Mouse (Mus musculus): ENCODE data around the gene Zfand3.
A peak's percentile ranks its signal among the peaks of the same experiment; 100 is the strongest.

Zfand3 gene

DNA sequence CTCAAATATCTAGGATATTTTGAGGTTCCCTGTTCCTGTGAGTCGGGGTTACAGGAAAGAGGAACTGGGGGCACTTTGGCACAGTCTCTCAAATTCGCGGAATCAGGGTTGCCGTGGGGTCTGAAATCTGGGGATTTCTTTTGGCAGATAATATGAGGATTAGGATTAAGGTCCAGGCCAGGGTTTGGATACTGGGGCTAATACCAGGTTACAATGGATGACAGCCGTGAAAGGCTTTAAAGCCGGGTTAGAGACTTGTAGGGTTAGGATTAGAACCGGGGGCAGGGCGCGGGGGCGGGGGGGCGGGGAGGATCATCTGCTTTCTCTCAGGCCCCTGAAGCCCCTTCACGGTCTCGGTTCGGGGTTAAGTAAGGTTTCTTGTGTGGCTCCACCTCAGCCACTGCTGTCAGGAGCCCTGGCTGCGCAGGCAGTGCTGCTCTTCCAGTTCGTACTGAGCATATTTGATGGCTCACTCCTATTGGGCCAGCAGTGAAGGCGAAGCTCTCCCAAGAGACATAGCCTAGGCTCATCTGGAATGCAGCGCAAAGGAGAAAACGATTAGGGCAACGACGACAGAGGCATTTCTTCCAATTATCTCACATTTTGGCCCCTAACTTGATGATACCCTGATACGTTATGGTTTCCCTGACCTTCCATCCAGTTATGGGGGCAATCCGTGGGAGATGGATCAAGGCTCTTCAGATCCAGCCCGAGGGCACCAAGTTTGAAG is 5.8 kb upstream of the Zfand3 start:
- no peak for DNase-seq

DNA sequence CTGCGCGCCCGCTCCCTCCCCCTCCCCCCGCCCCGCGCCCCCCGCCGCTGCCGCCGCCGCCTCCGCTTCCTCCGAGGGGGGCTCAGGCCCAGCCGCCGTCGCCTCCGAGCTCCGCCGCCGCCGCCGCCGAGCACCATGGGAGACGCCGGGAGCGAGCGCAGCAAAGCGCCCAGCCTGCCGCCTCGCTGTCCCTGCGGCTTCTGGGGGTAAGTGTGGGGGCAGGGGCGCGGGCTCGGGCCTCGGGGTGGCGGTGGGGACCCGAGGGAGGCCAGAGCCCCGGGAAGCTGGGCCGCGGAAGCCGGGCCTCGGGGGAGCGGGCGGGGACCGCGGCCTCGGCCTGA is 540 bp downstream of the Zfand3 start:
- DNase-seq, result no peak

DNA sequence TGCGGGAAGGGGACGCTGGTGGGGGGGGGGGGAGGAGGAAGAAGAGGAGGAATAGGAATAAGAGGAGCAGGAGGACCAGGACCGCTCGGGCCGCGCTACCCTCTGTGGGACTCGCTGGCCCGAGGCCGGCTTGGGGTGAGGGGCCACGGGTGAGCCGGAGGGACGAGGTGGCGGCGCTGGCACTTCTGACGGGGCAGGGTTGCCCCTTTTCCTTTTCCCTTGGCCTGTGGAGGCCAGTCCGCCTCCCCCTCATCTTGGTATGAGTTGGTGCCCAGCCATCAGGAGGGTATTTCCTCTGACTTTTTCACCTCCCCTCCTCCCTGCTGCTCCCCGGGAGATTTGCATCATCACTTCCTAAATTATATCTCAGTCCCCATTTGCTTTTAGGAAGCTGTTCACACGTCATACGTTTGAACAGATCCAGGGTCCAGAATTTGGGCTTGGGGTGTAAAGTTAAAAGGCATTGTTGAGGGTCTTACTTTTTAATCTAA is 963 bp downstream of the Zfand3 start:
- DNase-seq, result peak in 1 of 2 experiments; percentile 62

DNA sequence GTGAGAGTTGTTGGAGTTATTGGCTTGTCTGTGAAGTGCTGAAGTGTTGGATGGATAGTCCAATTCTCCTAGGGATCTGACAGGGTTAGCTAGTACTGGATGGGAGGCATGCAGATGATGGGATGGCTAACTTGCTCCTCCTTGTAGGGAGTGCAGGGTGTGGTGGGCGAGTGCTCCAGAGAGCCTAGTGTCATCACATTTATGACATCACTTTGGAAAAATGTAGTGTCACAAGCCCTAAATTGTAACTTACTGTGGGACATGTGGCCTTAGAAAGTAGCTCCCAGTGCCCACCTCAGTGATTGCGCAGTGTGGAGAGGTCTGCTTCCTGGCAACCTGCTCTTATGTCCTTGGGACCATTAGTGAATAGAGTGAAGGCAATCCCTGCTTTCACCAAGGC is 2.3 kb downstream of the Zfand3 start:
- DNase-seq, result no peak

DNA sequence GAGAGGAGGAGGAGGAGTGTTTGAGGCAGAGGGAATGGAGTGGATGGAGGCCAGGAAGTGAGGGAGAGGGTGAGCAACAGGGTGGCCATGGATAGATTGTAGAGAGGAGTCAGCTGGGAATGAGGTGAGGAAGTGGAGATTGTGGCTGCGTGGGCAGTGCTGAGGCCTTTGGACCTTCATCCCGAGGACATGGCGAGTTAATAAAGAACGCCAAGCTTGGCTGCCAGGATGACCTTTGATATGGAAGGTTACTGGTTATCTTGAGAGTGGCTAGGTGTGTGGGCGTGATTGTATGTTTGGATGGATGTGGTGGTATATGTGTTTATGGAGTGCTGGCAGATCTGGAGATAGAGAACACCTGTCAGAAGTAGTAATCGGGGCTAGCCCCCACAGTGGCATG is 3.4 kb downstream of the Zfand3 start:
- no peak for DNase-seq

DNA sequence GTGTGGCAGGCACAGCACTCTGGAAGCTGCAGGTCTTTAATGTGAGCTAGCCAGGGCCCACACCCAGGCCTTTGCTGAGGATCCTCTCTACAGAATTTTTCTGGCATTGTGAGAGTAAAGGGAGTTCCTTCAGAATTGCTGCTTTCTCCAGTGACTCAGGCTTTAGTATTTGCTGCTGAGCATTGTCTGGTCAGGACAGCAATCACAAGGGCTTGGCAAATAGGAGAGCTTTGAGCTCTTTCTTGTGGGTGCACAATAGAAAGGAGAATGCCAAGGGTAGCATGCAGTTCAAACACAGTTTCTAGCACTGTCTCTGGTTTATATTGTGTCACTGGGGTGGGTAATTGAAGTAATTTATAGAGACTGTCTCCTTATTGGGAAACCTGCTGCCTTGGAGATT is 3.9 kb downstream of the Zfand3 start:
- DNase-seq, result no peak

DNA sequence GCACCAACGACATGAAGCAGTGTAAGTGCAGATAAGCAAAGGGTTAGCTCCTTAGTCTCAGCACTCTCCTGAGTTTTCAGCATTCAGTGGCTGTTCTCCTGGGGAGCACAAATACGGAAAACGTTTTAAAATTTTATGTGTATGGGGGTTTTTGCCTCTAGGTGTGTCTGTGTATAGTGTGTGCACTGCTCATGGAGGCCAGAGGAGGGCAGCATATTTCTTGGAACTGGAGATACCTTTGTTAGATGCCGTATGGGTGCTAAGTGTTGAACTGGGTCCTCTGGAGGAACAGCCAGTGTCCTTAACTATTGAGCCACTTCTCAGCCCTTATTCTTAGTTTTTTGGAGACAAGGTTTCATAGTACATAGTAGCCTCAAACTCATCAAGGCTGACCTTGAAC is 10.1 kb downstream of the Zfand3 start:
- DNase-seq, result no peak

DNA sequence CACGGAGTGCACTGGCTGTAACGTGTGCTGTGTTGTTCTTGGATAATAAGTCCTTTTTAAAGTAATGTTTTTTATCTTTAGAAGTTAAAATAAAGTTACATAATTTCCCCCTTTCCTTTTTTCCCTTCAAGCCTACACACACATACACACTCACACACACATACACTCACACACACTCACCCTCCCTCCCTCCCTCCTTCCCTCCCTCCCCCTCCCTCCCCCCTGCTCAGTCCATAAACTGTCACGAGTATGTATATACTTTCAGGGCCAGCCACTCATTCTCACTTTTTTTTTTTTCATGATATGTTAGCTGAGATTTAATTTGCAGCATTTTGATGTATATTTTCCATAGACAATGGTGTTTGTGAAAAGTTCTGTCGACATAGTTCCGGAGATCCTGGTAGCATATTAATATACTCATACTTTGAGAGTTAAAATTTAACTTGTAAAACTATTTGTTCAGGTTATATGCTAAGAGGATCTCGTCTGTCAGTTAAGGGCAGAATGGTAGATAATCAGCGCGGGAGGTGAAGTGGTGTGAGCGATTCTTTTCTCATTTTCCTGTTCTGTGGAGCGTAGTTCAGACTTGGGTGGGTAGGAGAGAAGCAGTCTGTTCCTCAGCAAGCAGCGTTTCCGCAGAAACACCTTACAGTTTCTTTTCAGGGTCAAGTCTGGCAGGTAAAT is 14.5 kb downstream of the Zfand3 start:
- DNase-seq, result no peak

DNA sequence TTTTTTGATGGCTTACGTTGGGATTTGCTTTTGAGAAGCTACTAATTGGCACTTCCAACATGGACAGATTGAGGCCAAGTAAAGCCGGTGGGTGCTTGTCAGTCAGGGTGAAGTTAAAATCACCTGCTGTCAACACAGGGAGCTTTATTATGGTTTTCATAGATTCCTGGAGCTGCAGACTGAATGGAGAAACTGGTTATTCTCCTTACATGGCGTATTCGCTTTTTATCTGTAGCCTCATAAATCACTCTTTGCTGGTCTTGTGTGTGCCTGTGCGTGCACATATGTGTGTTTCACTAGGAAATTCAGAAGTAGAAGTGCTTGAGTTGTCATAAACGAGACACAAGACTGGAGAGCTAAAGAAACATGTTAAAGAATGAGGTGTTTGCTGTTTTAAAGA is 15.4 kb downstream of the Zfand3 start:
- no peak for DNase-seq

DNA sequence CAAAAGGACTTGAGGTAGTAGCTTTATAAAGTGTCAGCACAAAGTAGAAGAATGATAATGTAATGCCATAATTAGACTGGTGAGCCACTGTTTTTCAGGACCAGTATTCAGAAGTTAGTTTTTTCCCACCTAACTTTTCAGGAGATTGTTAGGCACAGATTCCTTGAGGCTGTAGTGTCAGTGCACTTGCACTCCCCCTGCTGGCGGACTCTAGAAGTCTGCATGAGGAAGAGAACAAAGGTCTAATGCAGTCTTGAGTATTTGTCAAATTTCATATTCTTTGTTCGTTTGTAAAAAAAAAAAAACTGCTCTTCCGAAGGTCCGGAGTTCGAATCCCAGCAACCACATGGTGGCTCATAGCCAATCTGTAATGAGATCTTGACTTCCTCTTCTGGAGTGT is 20.1 kb downstream of the Zfand3 start:
- DNase-seq, result peak; percentile 79 to 88

DNA sequence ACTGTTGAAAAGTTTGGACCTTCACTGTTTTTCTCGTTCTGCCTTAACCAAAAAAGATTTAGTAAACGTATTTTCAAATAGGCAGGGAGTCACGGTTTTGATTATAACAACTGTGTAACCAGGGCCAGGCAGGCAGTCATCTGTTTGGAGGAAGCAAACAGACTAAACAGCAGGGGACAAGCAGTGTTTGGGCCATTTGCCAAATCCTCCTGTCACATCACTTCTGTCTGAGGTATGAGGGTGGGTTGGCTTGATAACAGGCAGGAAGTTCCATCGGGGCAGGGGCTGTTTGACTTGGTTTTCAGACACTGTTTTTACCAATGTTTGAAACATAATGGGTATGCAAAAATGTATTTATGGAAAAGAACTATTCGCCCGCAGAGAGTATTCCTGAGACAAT is 22.1 kb downstream of the Zfand3 start:
- DNase-seq, result peak; percentile 56 to 69

DNA sequence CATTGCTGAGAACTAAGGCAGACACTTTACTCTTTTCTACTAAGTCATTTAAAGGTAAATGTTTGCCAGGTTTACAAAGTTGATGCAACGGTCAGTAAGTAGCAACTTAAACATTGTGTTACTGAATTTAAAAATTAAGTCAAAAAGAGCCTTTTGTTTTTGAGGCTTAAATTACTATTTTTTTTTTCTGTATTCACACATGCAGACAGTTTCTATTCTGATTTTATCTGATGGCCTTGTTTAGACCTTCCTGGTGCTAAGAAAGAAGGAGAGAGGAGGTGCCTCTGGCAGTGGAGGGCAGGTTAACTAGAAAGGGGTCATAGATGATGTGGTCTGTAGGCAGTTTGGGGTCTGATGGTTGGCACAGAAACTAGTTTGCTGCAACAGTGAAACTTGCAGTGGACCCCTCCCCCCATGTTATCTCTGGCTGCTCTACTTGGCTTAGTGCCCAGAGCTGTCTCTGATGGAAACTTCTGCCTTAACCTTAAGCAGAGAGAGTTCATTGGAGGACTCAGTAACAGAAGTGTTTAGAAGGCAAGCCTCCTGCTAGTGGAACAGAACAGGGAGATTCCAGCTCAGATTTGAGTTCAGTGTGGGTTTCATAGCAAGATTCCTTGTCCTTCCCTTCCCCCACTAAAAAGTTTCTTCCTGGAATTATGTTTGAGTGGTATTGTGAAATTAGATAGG is 23.0 kb downstream of the Zfand3 start:
- peak in 1 of 2 experiments; percentile 30 for DNase-seq

DNA sequence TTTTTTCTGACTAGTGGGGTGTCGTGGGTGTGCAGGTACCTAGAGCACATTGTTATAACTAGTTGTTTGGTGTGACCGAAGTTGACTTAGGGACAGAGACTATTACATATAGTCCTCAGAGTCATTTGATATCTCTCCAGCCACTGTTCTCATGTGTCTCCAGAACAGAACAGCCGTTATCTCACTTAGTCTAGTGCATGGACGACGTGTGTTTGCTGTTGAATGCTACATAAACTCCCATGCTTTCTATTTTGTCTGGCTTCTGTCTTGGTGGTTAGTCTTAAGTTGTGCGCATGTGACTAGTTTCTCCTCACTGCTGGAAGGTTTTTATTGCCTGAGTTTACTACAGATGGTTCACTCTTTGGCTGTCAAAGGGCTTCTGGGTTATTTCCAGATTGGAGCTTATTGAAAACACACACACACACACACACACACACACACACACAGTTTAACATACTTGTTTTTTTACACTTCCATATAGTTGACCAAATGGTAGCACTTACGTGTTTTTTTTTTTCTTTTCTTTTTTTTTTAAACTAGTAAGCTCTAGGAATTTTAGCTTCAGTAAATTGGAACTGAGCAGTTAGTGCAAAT is 25.2 kb downstream of the Zfand3 start:
- DNase-seq, result no peak

DNA sequence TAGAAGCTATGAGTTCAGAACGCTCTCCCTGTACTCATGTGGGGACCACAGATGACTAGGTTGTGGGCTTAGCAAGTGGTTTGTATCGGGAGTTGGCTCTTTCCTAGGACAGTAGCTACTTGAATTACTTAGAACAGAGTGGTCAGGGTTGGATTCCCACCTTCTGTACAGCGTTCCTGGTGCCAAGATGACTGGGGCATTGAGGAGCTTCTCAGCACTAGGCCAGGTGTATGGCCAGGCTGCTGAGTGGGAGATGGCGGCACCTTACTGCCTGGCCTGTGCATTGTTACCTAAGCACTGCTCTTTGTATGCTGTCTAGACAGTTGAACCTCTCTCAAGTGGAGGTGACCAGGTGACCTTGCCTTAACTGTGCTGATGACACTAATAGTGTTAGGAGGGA is 28.3 kb downstream of the Zfand3 start:
- peak; percentile 43 to 57 for DNase-seq

DNA sequence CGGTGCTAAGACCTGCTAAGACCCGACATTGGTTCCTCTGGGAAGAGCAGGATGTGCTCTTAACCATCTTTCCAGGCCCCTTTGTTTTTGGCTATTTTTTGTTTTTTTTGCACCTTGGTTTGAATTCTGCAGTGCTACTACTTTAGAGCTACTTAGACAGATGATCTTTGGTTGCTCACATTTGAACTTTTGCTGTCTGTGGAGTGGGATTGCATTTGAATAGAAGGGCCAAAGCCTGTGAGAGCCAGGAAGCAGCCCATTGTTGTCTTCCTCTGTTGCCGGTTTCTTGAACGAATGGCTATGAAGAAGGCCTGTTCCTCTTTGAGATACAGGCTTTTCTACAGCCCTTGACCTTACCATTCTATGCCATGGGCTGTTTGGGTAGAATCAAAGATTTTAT is 29.5 kb downstream of the Zfand3 start:
- DNase-seq, result no peak

DNA sequence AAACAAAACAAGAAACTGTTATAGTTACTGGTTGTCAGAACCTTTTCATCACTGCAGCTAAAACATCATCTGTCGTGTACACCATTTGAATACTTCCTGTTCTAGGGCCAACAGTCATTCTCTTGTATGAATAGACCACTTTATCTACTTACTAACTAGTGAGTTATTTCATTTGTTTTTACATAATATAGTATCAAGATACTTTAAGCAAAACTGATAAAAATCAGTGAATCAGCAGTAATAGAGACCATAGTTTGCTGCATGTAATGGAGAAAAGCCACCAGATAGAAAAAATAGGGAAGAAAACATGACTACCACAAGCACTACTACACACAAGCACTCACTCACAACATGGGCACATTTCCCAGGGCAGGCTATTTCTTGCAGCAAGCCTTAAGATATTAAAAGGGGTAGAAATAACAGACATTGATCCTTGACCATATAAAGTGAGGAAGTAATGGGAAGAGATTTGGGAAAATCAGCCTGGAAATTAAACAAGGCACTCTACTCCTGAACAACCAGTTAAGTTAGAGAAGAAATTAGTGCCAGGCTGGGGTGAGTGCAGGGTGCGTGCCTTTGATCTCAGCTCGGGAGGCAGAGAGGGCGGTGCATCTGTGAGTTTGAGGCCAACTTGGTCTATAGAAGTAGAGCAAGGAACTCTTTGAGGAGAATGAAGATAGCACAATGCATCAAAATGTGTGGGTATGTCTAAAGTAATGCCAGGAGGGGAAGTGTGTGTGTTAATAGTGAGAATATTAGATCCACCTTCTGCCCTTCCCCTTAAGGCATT is 30.9 kb downstream of the Zfand3 start:
- no peak for DNase-seq

DNA sequence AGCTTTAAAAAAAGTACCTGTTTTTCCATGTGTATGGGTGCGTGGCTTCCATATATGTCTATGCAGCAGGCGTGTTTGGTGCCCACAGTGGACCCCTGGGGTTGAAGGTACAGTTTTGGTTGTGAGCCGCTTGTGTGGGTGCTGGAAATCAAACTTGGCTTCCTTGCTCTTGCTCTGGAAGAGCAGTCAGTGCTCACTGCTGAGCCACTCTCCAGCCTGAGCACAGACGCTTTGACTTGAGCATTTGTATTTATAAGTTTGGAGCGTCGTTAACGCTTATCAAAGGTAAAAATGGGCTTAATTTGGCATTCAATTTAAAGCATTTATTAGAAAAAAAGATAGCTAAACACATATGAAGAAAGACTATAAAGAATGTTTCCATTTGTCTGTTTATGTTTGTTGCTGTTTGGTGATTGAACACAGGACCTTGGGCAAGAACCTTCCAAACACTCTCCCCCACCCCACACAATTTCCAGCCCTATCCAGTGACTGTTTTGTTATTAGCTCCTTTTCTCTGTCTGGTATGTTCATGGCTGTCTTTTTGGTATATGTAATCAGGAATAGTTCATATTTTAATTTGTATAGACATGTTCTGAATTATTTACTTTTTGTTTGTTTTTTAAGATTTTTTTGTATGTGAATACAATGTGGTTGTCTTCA is 38.8 kb downstream of the Zfand3 start:
- peak in 1 of 2 experiments; percentile 28 for DNase-seq

DNA sequence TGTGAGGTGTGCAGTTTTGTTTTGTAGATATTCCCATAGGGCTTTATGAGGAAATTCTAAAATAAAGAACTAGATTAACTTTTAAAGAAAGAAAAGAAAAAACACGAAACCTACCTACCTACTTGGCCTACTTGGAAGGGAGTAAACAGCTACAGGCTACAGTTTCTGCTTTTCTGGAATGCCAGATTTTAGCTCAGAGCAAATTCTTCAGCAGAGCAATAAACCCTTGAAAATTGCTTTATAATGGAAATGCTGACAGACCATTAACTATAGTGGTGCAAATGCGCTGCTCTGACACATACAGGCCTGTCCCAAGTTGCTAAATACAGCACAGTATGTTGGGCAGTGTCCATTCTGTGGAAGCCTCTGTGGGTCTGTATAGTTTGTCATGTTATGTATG is 40.6 kb downstream of the Zfand3 start:
- DNase-seq, result no peak

DNA sequence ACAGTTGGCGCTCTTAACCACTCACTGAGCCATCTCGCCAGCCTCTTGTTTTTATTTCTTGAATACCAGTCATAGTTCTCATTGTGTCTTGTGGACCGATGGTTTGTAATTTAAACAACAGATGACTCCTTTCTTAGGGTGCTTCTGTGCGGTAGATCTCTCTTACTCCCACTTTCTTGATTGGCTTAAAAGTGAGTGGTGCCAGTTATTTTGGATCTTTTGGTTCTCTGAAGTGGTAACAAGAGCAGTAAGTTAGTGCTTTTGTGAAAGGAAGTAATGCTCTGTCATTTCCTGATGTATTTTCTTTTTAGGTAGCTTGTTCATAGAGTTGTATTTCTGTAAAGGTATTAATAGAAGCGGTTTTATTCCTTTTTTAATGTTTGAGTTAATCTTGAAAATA is 42.1 kb downstream of the Zfand3 start:
- no peak for DNase-seq

DNA sequence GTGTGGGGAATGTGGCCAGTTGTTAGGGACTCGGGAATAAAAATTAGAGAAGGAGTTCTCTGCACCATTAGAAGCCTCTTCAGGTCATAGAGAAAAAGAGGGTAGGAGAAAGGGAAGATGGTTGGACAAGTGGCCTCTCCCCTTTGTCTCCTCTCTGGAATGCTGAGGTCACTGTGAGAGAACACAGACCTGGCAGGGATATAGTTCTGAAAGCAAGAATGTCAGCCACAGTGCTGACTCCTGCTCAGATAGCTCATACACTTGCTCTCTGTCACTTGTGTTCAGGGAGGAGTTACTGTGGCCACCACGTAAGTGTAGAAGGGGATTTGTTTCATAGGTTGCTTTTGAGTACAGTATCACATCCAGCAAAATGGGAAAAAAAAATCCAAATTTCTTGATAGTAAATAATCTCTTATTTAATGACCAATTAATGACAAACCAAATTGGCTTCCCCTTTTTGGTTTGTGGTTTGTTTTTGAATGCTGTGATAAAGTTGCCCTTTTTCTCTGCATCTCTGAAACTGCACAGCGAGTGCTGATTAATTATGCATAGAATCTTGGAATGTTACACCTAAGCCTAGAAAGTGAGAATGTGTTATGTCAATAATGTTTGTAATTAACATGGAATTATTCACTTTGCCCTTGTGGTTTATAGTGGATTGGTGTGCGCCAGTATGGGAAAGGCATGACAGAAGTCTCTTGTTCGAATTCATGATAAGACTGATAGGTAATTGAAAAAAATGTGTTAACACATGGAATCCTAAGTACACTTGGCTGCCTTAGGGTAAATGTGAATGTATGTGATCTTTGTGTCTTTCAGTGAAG is 47.2 kb downstream of the Zfand3 start:
- no peak for DNase-seq

DNA sequence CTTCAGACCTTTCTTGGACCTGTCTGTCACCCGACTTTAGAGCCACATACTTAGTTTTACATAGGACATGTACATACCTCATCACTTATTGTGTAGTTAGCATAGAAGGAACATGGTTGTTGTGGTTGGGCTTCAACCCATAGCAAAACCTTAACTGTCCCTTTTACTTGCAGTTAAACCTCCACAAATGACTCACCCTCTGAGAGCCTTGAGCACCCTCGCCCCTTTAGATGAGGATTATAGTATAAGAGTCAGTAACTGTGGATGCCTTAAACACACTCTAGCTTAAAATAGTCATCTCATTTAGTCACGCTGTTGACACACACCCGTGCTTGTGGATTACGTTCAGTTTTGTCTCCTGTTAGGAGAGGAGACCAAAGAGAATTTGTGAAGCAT is 47.8 kb downstream of the Zfand3 start:
- no peak for DNase-seq
